In genomic region chr2:52867781-52868180, GRCm38 (mm10) we compare ENCODE assay signal across 11 mouse cellular contexts.
"Had no signal": no experiment of that assay in that cellular context is flagged by ENCODE, and none has a peak within 500 bp of the region (broad histone marks: within the 10 kb centered on the region; RNA-seq: fewer than 3 reads in every experiment).

No protein-coding gene starts in this region.

- H3K4me1 ChIP-seq: liver, embryonic 15.5 days had no signal

- H3K4me2 ChIP-seq: liver, embryonic 11.5 days; liver, embryonic 15.5 days; midbrain, embryonic 12.5 days had no signal

- H3K27me3 ChIP-seq: liver, embryonic 15.5 days; midbrain, embryonic 12.5 days had no signal

- ATAC-seq: midbrain, embryonic 16.5 days had no signal

- H3K4me3 ChIP-seq: left cerebral cortex, adult 2 months; limb, embryonic 10.5 days; liver, embryonic 15.5 days; midbrain, embryonic 12.5 days had no signal

- H3K9me3 ChIP-seq: limb, embryonic 10.5 days; liver, embryonic 15.5 days; midbrain, embryonic 12.5 days had no signal

- DNase-seq: kidney, adult 18-20 months; kidney, postnatal 10 days; right cerebral cortex, postnatal 14 days; thymus, adult 18-20 months; thymus, postnatal 14 days had no signal

- H3K36me3 ChIP-seq: liver, embryonic 15.5 days had no signal

- H3K9ac ChIP-seq: liver, embryonic 15.5 days; midbrain, embryonic 12.5 days had no signal

- H3K27ac ChIP-seq: left cerebral cortex, adult 2 months; limb, embryonic 10.5 days; liver, embryonic 15.5 days; midbrain, embryonic 12.5 days had no signal
